Mouse (Mus musculus) MEL-GATA-1-ER (cell line): ENCODE measurements around the gene Camta1.

ENCODE experiments used
- DNase-seq: peaks from one replicate; pipeline ENCODE4 v3.0.0-alpha.2; 2012; ENCODE audit warnings: low read depth; ENCODE audit errors: extremely low read depth

The Camta1 gene

GRCm38 (mm10) chr4:151779962-151780459 lies 81.7 kb downstream of the Camta1 start:
- no peak for DNase-seq

GRCm38 (mm10) chr4:151778511-151778910 lies 83.2 kb downstream of the Camta1 start:
- peak; percentile 7 for DNase-seq

GRCm38 (mm10) chr4:151777451-151777850 lies 84.2 kb downstream of the Camta1 start:
- DNase-seq, result no peak

GRCm38 (mm10) chr4:151775441-151775840 lies 86.2 kb downstream of the Camta1 start:
- no peak for DNase-seq

GRCm38 (mm10) chr4:151773651-151774050 lies 88.0 kb downstream of the Camta1 start:
- no peak for DNase-seq

- DNase-seq, result no peak
These were observed 88.7 kb downstream of the Camta1 start for GRCm38 (mm10) chr4:151773007-151773406.

- DNase-seq, result no peak
These were observed 91.0 kb downstream of the Camta1 start for GRCm38 (mm10) chr4:151770697-151771096.

- DNase-seq, result no peak
These were observed 93.9 kb downstream of the Camta1 start for GRCm38 (mm10) chr4:151767786-151768185.

- DNase-seq, result no peak
These were observed 94.3 kb downstream of the Camta1 start for GRCm38 (mm10) chr4:151767361-151767760.

- no peak for DNase-seq
These were observed 96.3 kb downstream of the Camta1 start for GRCm38 (mm10) chr4:151765376-151765775.

- DNase-seq, result no peak
These were observed 97.7 kb downstream of the Camta1 start for GRCm38 (mm10) chr4:151763928-151764327.

- no peak for DNase-seq
These were observed 102.6 kb downstream of the Camta1 start for GRCm38 (mm10) chr4:151759095-151759494.

GRCm38 (mm10) chr4:151758337-151758736 lies 103.3 kb downstream of the Camta1 start:
- DNase-seq, result no peak

- no peak for DNase-seq
These were observed 104.4 kb downstream of the Camta1 start for GRCm38 (mm10) chr4:151757261-151757660.

GRCm38 (mm10) chr4:151756400-151756799 lies 105.3 kb downstream of the Camta1 start:
- no peak for DNase-seq

GRCm38 (mm10) chr4:151753231-151753630 lies 108.4 kb downstream of the Camta1 start:
- DNase-seq, result no peak

- DNase-seq, result no peak
These were observed 109.1 kb downstream of the Camta1 start for GRCm38 (mm10) chr4:151752551-151752950.

GRCm38 (mm10) chr4:151751270-151751945 lies 110.3 kb downstream of the Camta1 start:
- DNase-seq, result no peak

GRCm38 (mm10) chr4:151747723-151748122 lies 114.0 kb downstream of the Camta1 start:
- no peak for DNase-seq

GRCm38 (mm10) chr4:151746002-151746606 lies 115.6 kb downstream of the Camta1 start:
- DNase-seq, result no peak

- DNase-seq, result peak; percentile 56
These were observed 120.2 kb downstream of the Camta1 start for GRCm38 (mm10) chr4:151741249-151742137.
